Mouse (Mus musculus) embryonic facial prominence, embryonic 13.5 days (tissue): ENCODE data around the gene Hdc. TPM values are rescaled to one million over a fixed set of nuclear protein-coding genes. Genes with fewer than 3 reads are reported as not detected.

Source experiments
- ATAC-seq: fragments of 200-750 bp; cut with Nextera tagmentation; 2 replicates; pipeline ENCODE4 v1.8.0; 2017; ENCODE audit warnings: low read depth; ENCODE audit not compliant: insufficient number of reproducible peaks, insufficient read depth, low FRiP score, low TSS enrichment
- H3K27ac ChIP-seq: fragments of 300-500 bp; sonication (generic); 2 replicates; pipeline ENCODE4 v1.5.1; 2015; ENCODE audit warnings: moderate library complexity, mild to moderate bottlenecking, inconsistent platforms
- H3K27me3 ChIP-seq: fragments of 300-500 bp; sonication (generic); 2 replicates; pipeline ENCODE4 v1.6.1; 2015; ENCODE audit warnings: mild to moderate bottlenecking, inconsistent platforms
- H3K36me3 ChIP-seq: fragments of 300-500 bp; sonication (generic); 2 replicates; pipeline ENCODE4 v1.6.1; 2015; ENCODE audit warnings: mild to moderate bottlenecking, inconsistent platforms
- H3K4me1 ChIP-seq: fragments of 300-500 bp; sonication (generic); 2 replicates; pipeline ENCODE4 v1.6.1; 2015; ENCODE audit warnings: inconsistent platforms
- H3K4me2 ChIP-seq: fragments of 300-500 bp; sonication (generic); 2 replicates; pipeline ENCODE4 v1.6.1; 2015; ENCODE audit warnings: moderate library complexity, mild to moderate bottlenecking, inconsistent platforms
- H3K4me3 ChIP-seq: fragments of 300-500 bp; sonication (generic); 2 replicates; pipeline ENCODE4 v1.5.1; 2015; ENCODE audit warnings: mild to moderate bottlenecking, inconsistent platforms
- H3K9ac ChIP-seq: fragments of 300-500 bp; sonication (generic); 2 replicates; pipeline ENCODE4 v1.6.1; 2015; ENCODE audit warnings: mild to moderate bottlenecking, inconsistent platforms
- H3K9me3 ChIP-seq: fragments of 300-500 bp; sonication (generic); 2 replicates; pipeline ENCODE4 v1.6.1; 2016; ENCODE audit warnings: inconsistent platforms
- WGBS: fragments of 180-500 bp; shearing (Covaris S2); methylation state at CpG from one replicate; pipeline ENCODE4 v1.1.7; 2015; ENCODE audit warnings: mixed read lengths; 5-methylcytosine and 5-hydroxymethylcytosine counted together
- polyA plus RNA-seq: library from polyadenylated mRNA; unstranded; fragments of >200 nt; fragmentation: Nextera tagmentation; extraction: Ambion mirVana; gene quantifications from 2 replicates; pipeline ENCODE4 v1.2.1, GENCODE M21; 2015

Hdc gene
- polyA plus RNA-seq, 1 experiment from 2014 or later: 5.9 TPM

GRCm38 (mm10) chr2:126551244-126551890 lies 67.7 kb downstream of the Hdc start:
- H3K9me3 ChIP-seq: no peaks in the 10 kb centered on the region
- no peak overlapping the region for H3K27ac ChIP-seq
- peaks cover 64% of the 10 kb centered on the region for H3K27me3 ChIP-seq
- no peak overlapping the region for H3K4me3 ChIP-seq
- peaks cover 14% of the 10 kb centered on the region for H3K4me1 ChIP-seq
- WGBS: 71% methylated on average over 8 of the region's 8 CpGs
- H3K36me3 ChIP-seq: no peaks in the 10 kb centered on the region
- no peak overlapping the region for H3K9ac ChIP-seq
- no peak overlapping the region for H3K4me2 ChIP-seq
- no peak for ATAC-seq

GRCm38 (mm10) chr2:126549681-126550080 lies 69.4 kb downstream of the Hdc start:
- no peaks in the 10 kb centered on the region for H3K36me3 ChIP-seq
- no peak overlapping the region for H3K4me3 ChIP-seq
- H3K27ac ChIP-seq: no peak overlapping the region
- no peak overlapping the region for H3K9ac ChIP-seq
- H3K27me3 ChIP-seq: peaks cover 52% of the 10 kb centered on the region
- no peak for ATAC-seq
- no peaks in the 10 kb centered on the region for H3K9me3 ChIP-seq
- WGBS: 82% methylated on average over 7 of the region's 7 CpGs
- H3K4me2 ChIP-seq: no peak overlapping the region
- H3K4me1 ChIP-seq: peaks cover 14% of the 10 kb centered on the region

GRCm38 (mm10) chr2:126546392-126546791 lies 72.7 kb downstream of the Hdc start:
- no peak overlapping the region for H3K9ac ChIP-seq
- ATAC-seq: no peak
- WGBS: 85% methylated on average over 3 of the region's 3 CpGs

GRCm38 (mm10) chr2:126545297-126545696 lies 73.8 kb downstream of the Hdc start:
- no peak overlapping the region for H3K27ac ChIP-seq
- H3K4me2 ChIP-seq: no peak overlapping the region
- H3K9me3 ChIP-seq: no peaks in the 10 kb centered on the region; the same call in 1 of the 2 replicates
- peaks cover 9% of the 10 kb centered on the region for H3K27me3 ChIP-seq
- no peaks in the 10 kb centered on the region for H3K36me3 ChIP-seq
- 63% methylated on average over 5 of the region's 5 CpGs for WGBS
- H3K4me3 ChIP-seq: no peak overlapping the region
- no peak overlapping the region for H3K9ac ChIP-seq
- no peaks in the 10 kb centered on the region for H3K4me1 ChIP-seq
- ATAC-seq: no peak

More at GRCm38 (mm10) chr2:126546392-126546791, 72.7 kb downstream of the Hdc start:
- Histone ChIP-seq H3K4me3 (no peak overlapping the region), H3K27me3 (peaks cover 19% of the 10 kb centered on the region), H3K4me1 (no peaks in the 10 kb centered on the region), H3K27ac (no peak overlapping the region), H3K9me3 (no peaks in the 10 kb centered on the region; the same call in 1 of the 2 replicates), H3K36me3 (no peaks in the 10 kb centered on the region), H3K4me2 (no peak overlapping the region)

Other genes with a start within 250 kb of the Hdc start
- 0.63 and 3.1 TPM in 2 replicates for gene Atp8b4, start 118.6 kb downstream of the Hdc start, polyA plus RNA-seq
- 2.9 and 10.8 TPM in 2 replicates for gene Slc27a2, start 66.9 kb downstream of the Hdc start, polyA plus RNA-seq
- 56.4 and 57.0 TPM in 2 replicates for gene Gabpb1, start 57.0 kb upstream of the Hdc start, polyA plus RNA-seq
- gene Usp8, start 88.0 kb upstream of the Hdc start, polyA plus RNA-seq: 36.5 and 43.4 TPM in 2 replicates
- gene Usp50, start 164.2 kb upstream of the Hdc start, polyA plus RNA-seq: 2.8 TPM in 2 replicates